ENCODE assay signal across 8 mouse cellular contexts in genomic region chr9:44494261-44494862, GRCm38 (mm10). TPM values are rescaled to one million over a fixed set of nuclear protein-coding genes. Genes with fewer than 3 reads are reported as not detected.
DNase-seq lines count a peak whose midpoint lies in the region; ATAC-seq lines count a peak whose summit lies in the region.

No protein-coding gene starts in this region.

- H3K4me1 ChIP-seq in heart, embryonic 13.5 days: peaks cover 97% of the 10 kb centered on the region

- peak overlapping the region; percentile 93 for H3K27ac ChIP-seq in heart, embryonic 13.5 days (replicated peaks)

- 33% methylated on average over 11 of the region's 11 CpGs for WGBS in heart, embryonic 13.5 days

- peaks cover 15% of the 10 kb centered on the region; the same call in 1 of the 2 replicates for H3K36me3 ChIP-seq in heart, embryonic 13.5 days

- H3K9ac ChIP-seq in heart, embryonic 13.5 days: peak overlapping the region; percentile 77

- ATAC-seq in heart, embryonic 13.5 days (ENCODE audit: extremely low read depth, insufficient number of reproducible peaks, low FRiP score, low TSS enrichment): no peak

- H3K4me3 ChIP-seq in heart, embryonic 13.5 days: peak overlapping the region; percentile 14; the same call in 1 of the 2 replicates

- DNase-seq in adrenal gland, adult (ENCODE audit: inconsistent age in 2 of 2, low spot score in 1 of 2): peak; percentile 38 to 62
- DNase-seq in adrenal gland, postnatal 4 days (ENCODE audit: low spot score in 2 of 2): no peak
- DNase-seq in right cerebral cortex, postnatal 10 days (ENCODE audit: low spot score in 2 of 2): peak; percentile 52 to 53
- DNase-seq in right cerebral cortex, adult 18-20 months: no peak
- DNase-seq in kidney, postnatal 4 days: peak; percentile 50 to 70
- peak; percentile 70 for DNase-seq in naive thymus-derived CD4-positive, alpha-beta T cell, adult 2 months (ENCODE audit: low read depth)
- DNase-seq in urinary bladder, adult 2 months (ENCODE audit: low spot score): no peak

- H3K4me2 ChIP-seq in heart, embryonic 13.5 days: peak overlapping the region; percentile 55

- no peaks in the 10 kb centered on the region for H3K9me3 ChIP-seq in heart, embryonic 13.5 days

- no peaks in the 10 kb centered on the region for H3K27me3 ChIP-seq in heart, embryonic 13.5 days (replicated peaks)

RNA-seq across cellular contexts. Expression of gene Bcl9l, which starts 11.7 kb away (rescaled TPM):
- total RNA-seq in adrenal gland, postnatal 4 days (2021): 10 to 100 TPM; 86.4 to 97.9 TPM
- polyA plus RNA-seq in heart, embryonic 13.5 days (2015; fragmentation: Nextera tagmentation; extraction: Ambion mirVana): 7.3 and 9.4 TPM in 2 replicates
- polyA plus RNA-seq in urinary bladder, adult 2 months (2012; rRNA removed): 11.1 and 29.7 TPM in 2 replicates

RNA-seq across cellular contexts. Expression of gene Upk2, which starts 39.6 kb away (rescaled TPM):
- not detected for total RNA-seq in adrenal gland, postnatal 4 days (2021)
- not detected in 2 replicates for polyA plus RNA-seq in heart, embryonic 13.5 days (2015; fragmentation: Nextera tagmentation; extraction: Ambion mirVana)
- polyA plus RNA-seq in urinary bladder, adult 2 months (2012; rRNA removed): 788 and 1,023 TPM in 2 replicates

RNA-seq across cellular contexts. Expression of gene Foxr1, which starts 53.4 kb away (rescaled TPM):
- not detected for total RNA-seq in adrenal gland, postnatal 4 days (2021)
- not detected in 2 replicates for polyA plus RNA-seq in heart, embryonic 13.5 days (2015; fragmentation: Nextera tagmentation; extraction: Ambion mirVana)
- 0.28 and 0.63 TPM in 2 replicates for polyA plus RNA-seq in urinary bladder, adult 2 months (2012; rRNA removed)

Comparison
In these comparisons a context has a peak if more than half of its experiments do, and no peak if none do; other contexts are left out.
1. DNase-seq: peak in adrenal gland, adult (2 of 2), right cerebral cortex, postnatal 10 days (2 of 2), kidney, postnatal 4 days (2 of 2) and naive thymus-derived CD4-positive, alpha-beta T cell, adult 2 months (single experiment); none in adrenal gland, postnatal 4 days (0 of 2), right cerebral cortex, adult 18-20 months (single experiment) and urinary bladder, adult 2 months (single experiment).
2. RNA of gene Upk2, which starts 39.6 kb away (polyA plus RNA-seq): 788 to 1,023 TPM in urinary bladder, adult 2 months; not detected in heart, embryonic 13.5 days; every median in the first group is over 100 times any median in the second.